Mouse (Mus musculus): ENCODE data around the gene Camta1. TPM values are rescaled to one million over a fixed set of nuclear protein-coding genes. Genes with fewer than 3 reads are reported as not detected.
A peak's percentile ranks its signal among the peaks of the same experiment; 100 is the strongest.

The Camta1 gene
- polyA plus RNA-seq, 1 experiment: 1.8 TPM

DNA sequence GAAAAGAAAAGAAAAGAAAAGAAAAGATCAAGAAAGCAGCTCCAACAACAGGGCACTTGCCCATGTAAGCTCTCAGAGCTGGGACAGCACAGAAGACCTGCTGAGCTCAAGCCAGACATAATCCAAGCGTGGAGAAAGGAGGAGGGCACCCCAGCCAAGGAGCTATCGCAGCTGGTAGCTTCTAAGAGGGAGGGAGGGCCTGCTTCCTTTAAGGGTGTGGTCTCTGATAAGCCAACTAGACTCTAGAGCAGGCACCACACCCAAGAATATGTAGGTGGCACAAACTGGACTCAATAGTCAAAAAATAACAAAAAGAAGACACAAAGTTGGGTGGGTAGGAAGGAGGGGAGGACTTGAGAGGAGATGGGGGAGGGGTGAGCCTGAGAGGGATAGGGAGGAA is 135.3 kb downstream of the Camta1 start:
- Histone ChIP-seq H3K9me3 (ENCODE audit: control insufficient read depth, low read length) (peaks cover 7% of the 10 kb centered on the region), H3K36me3 (ENCODE audit: control insufficient read depth) (peaks cover 27% of the 10 kb centered on the region), H3K27me3 (ENCODE audit: control insufficient read depth) (no peaks in the 10 kb centered on the region), H3K4me1 (ENCODE audit: control insufficient read depth) (peaks cover 95% of the 10 kb centered on the region), H3K4me3 (replicated peaks) (peak overlapping the region; percentile 33)
- peak; percentile 23; the same call in 1 of the 3 replicates for TF ChIP-seq TAL1 (IDR thresholded peaks at IDR 0.05; ENCODE audit: low read length)
- peak; percentile 61 for TF ChIP-seq GATA1 (IDR thresholded peaks at IDR 0.05; ENCODE audit: low read length)

DNA sequence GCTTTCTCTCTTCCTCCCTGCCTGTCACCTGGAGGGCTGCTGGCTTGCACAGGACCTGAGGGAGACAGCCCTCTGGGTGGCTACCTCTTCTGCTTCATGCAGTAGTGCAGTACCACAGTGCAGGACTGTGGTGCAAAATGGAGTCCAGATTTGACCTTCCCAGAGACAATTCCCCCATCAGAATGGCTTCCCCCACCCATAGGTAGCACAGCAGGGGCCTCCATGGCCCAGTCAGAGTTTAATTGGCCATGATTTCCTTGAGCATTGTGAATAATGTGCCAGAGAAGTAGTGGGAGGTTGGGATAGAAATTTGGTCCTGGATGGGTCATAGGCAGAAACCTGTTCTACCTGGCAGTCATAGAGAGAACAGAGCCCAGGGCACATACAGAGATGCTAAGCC is 136.8 kb downstream of the Camta1 start:
- Histone ChIP-seq H3K36me3 (ENCODE audit: control insufficient read depth) (peaks cover 27% of the 10 kb centered on the region), H3K4me1 (ENCODE audit: control insufficient read depth) (peaks cover 92% of the 10 kb centered on the region)
- no peak for TF ChIP-seq GATA1 (IDR thresholded peaks at IDR 0.05; ENCODE audit: low read length)
- no peak for TF ChIP-seq TAL1 (IDR thresholded peaks at IDR 0.05; ENCODE audit: low read length)

DNA sequence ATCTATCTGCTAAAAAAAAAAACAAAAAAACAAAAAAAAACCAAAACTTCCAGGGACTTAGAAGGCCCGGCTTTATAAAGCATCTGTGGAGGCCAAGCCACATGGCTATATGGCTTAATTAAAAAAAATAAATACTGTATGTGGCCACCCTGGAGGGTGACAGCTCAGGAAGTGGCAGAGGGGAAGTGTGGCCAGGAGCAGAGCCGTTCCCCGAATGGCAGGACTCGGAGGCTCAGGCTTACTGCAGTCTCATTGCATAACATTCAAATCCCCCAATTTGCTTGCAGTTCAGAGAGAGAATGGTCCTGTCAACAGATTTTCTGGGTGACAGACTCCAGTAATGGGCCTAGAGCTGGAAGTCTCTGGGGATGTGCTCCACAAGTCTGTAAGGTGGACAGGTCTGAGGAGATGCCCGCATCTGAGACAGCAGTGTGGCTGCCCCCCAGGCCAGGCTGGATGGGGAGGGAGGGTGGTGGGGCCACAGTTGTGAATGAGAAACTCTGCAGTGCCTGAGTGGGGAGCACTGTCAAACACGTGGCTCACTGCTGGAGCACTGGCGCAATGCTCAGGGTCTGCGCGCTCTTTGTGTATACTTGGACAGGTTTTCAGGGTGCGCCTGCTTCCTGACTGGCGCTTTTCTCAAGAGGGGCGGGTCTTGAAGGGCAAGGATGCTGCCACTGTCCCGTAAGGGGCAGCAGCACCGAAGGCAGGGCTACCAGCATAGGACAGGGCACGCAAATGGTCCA is 140.8 kb downstream of the Camta1 start:
- TF ChIP-seq TAL1 (IDR thresholded peaks at IDR 0.05; ENCODE audit: low read length) (no peak), GATA1 (IDR thresholded peaks at IDR 0.05; ENCODE audit: low read length) (no peak)
- no peak overlapping the region for H3K4me3 ChIP-seq (replicated peaks)
- H3K36me3 ChIP-seq (ENCODE audit: control insufficient read depth): peaks cover 14% of the 10 kb centered on the region
- H3K27me3 ChIP-seq (ENCODE audit: control insufficient read depth): no peaks in the 10 kb centered on the region
- H3K9me3 ChIP-seq (ENCODE audit: control insufficient read depth, low read length): peaks cover 7% of the 10 kb centered on the region
- H3K4me1 ChIP-seq (ENCODE audit: control insufficient read depth): peaks cover 89% of the 10 kb centered on the region

More for the DNA sequence above, 136.8 kb downstream of the Camta1 start:
- Histone ChIP-seq H3K4me3 (replicated peaks) (no peak overlapping the region), H3K9me3 (ENCODE audit: control insufficient read depth, low read length) (peaks cover 7% of the 10 kb centered on the region), H3K27me3 (ENCODE audit: control insufficient read depth) (no peaks in the 10 kb centered on the region)

DNA sequence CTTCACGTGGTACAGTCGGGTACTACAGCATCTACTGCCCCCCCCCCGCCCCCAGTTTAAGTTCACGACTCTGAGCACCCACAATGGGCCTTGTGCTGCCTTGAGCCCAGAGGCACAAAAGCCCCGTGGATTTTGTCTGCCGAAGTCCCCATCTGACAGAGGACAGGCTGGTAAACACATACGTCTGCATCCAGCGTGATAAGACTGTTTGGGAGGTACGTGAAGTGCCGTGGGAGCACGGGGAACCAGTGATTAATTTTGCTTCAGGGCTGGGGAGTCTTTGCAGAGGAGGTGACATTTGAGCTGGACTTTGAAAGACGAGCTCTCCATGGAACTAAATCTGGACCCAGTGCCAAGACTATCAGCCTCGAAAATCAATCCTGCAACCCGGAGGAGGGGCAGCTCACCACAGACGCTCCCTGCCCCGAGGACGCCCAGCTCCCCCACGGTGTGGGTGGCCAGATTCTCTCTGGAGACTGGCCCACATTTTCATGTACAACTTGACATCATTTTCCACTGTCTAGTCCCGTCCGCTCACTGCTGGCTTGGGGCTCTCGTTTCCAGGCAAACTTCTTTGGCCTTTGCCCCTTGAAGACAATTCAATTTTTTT is 142.7 kb downstream of the Camta1 start:
- peaks cover 7% of the 10 kb centered on the region for H3K9me3 ChIP-seq (ENCODE audit: control insufficient read depth, low read length)
- H3K4me3 ChIP-seq (replicated peaks): peak overlapping the region; percentile 57
- H3K4me1 ChIP-seq (ENCODE audit: control insufficient read depth): peaks cover 75% of the 10 kb centered on the region
- TF ChIP-seq TAL1 (IDR thresholded peaks at IDR 0.05; ENCODE audit: low read length): peak; percentile 73
- TF ChIP-seq GATA1 (IDR thresholded peaks at IDR 0.05; ENCODE audit: low read length): peak; percentile 53
- peaks cover 8% of the 10 kb centered on the region for H3K36me3 ChIP-seq (ENCODE audit: control insufficient read depth)
- no peaks in the 10 kb centered on the region; the same call in 1 of the 2 replicates for H3K27me3 ChIP-seq (ENCODE audit: control insufficient read depth)

DNA sequence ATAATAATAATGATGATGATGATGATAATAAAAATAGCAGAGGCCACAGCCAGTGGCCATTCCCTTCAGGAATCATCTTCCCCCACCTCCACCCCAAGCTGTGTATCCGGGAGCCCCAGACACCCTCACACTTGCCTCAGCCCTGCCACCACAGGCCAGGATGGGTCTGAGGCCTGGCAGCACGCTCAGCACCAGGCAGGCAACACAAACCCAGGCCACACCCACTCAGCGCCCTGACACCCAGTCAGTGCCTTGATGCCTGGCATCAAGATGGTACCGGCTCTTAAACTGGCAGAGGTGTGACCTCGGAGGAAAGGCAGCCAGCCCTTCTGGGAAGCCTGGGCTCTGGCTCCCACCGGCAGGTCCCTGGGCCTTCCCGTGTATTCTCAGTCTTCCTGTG is 143.8 kb downstream of the Camta1 start:
- Histone ChIP-seq H3K4me3 (replicated peaks) (peak overlapping the region; percentile 57), H3K9me3 (ENCODE audit: control insufficient read depth, low read length) (peaks cover 1% of the 10 kb centered on the region), H3K27me3 (ENCODE audit: control insufficient read depth) (no peaks in the 10 kb centered on the region; the same call in 1 of the 2 replicates), H3K4me1 (ENCODE audit: control insufficient read depth) (peaks cover 67% of the 10 kb centered on the region), H3K36me3 (ENCODE audit: control insufficient read depth) (peaks cover under 1% of the 10 kb centered on the region)
- TF ChIP-seq GATA1 (IDR thresholded peaks at IDR 0.05; ENCODE audit: low read length): no peak
- no peak for TF ChIP-seq TAL1 (IDR thresholded peaks at IDR 0.05; ENCODE audit: low read length)

DNA sequence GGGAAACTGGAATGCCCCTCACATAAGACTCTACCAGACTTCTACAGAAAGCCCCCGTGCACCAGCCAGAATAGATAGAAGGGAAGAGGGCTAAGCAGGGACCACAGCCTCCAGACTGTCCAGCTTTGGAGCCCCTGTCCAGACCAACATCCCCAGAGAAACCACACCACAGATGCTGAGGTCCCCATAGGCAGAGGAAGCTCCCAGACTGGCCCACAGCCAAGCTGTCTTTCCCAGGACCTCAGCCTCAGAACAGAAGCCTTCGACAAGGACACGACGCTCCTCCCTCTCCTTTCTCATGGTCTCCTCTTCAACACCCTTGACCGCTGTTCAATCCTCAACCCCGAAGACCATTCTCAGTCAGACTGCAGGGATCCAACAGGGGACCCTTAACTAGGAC is 148.0 kb downstream of the Camta1 start:
- Histone ChIP-seq H3K9me3 (ENCODE audit: control insufficient read depth, low read length) (no peaks in the 10 kb centered on the region), H3K36me3 (ENCODE audit: control insufficient read depth) (no peaks in the 10 kb centered on the region; the same call in 1 of the 2 replicates), H3K4me1 (ENCODE audit: control insufficient read depth) (peaks cover 57% of the 10 kb centered on the region), H3K27me3 (ENCODE audit: control insufficient read depth) (peaks cover 4% of the 10 kb centered on the region), H3K4me3 (replicated peaks) (no peak overlapping the region)
- TF ChIP-seq TAL1 (IDR thresholded peaks at IDR 0.05; ENCODE audit: low read length): no peak

DNA sequence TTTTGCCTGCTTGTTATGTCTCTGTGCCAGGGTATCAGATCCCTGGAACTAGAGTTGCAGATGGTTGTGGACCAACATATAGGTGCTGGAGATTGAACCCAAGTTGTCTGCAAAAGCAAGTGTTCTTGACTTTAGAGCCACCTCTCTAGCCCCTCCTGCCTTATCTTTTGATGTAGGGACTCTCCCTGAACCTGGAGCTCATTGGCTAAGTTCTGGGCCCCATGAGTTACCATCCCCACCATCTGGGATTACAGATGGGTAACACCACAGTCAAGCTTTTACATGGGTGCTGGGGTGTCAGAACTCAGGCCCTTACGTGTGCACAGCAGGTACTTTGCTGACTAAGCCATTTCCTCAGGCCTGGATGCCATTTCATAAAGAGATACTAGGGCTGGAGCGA is 150.3 kb downstream of the Camta1 start:
- Histone ChIP-seq H3K27me3 (ENCODE audit: control insufficient read depth) (peaks cover 6% of the 10 kb centered on the region), H3K4me1 (ENCODE audit: control insufficient read depth) (peaks cover 35% of the 10 kb centered on the region), H3K36me3 (ENCODE audit: control insufficient read depth) (no peaks in the 10 kb centered on the region), H3K4me3 (replicated peaks) (no peak overlapping the region), H3K9me3 (ENCODE audit: control insufficient read depth, low read length) (no peaks in the 10 kb centered on the region)
- no peak for TF ChIP-seq GATA1 (IDR thresholded peaks at IDR 0.05; ENCODE audit: low read length)
- TF ChIP-seq TAL1 (IDR thresholded peaks at IDR 0.05; ENCODE audit: low read length): no peak

DNA sequence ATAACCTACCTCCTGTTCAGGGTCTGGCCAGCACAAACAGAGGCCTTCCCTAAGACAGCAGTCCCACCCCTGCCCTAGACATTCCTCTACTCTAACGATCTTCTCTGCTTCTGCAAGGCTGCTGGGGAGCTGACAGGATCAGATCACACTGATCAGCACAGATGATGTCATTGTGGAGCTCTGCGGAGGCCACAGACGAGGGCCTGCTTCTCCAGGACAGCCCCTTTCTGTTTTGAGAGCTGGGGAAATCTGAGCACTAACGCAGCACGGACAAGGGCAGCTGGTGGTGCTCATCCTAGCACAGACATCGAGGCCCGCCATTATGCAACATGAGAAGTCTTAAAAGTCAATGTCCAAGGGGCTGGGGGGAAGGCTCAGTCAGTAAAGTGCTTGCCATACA is 151.2 kb downstream of the Camta1 start:
- Histone ChIP-seq H3K4me1 (ENCODE audit: control insufficient read depth) (peaks cover 35% of the 10 kb centered on the region), H3K36me3 (ENCODE audit: control insufficient read depth) (no peaks in the 10 kb centered on the region), H3K9me3 (ENCODE audit: control insufficient read depth, low read length) (no peaks in the 10 kb centered on the region), H3K4me3 (replicated peaks) (no peak overlapping the region), H3K27me3 (ENCODE audit: control insufficient read depth) (peaks cover 9% of the 10 kb centered on the region)
- TF ChIP-seq TAL1 (IDR thresholded peaks at IDR 0.05; ENCODE audit: low read length) (no peak), GATA1 (IDR thresholded peaks at IDR 0.05; ENCODE audit: low read length) (no peak)

DNA sequence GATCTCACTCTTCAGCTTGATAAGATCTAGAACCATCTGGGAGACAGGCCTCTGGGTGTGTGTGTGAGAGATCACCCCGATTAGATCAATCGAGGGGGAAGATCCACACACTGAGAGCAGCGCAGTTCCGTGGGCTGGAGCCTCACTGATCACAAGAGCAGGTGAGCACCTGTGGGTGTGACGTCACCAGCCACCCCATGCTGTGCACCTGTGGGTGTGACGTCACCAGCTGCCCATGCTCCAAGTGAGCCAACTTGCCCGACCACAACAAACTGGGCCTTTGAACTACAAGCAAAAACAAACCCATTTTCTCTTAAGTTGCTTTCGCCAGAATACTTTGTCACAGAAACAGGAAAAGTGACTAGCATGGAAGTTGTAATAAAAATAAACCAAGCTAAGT is 152.4 kb downstream of the Camta1 start:
- Histone ChIP-seq H3K36me3 (ENCODE audit: control insufficient read depth) (no peaks in the 10 kb centered on the region), H3K27me3 (ENCODE audit: control insufficient read depth) (peaks cover 9% of the 10 kb centered on the region), H3K4me1 (ENCODE audit: control insufficient read depth) (peaks cover 35% of the 10 kb centered on the region), H3K4me3 (replicated peaks) (no peak overlapping the region), H3K9me3 (ENCODE audit: control insufficient read depth, low read length) (no peaks in the 10 kb centered on the region)
- TF ChIP-seq TAL1 (IDR thresholded peaks at IDR 0.05; ENCODE audit: low read length) (no peak), GATA1 (IDR thresholded peaks at IDR 0.05; ENCODE audit: low read length) (no peak)
